Mouse (Mus musculus): ENCODE data around the gene Tgm1.

GRCm38 (mm10) chr14:55682118-55682493 is 31.6 kb downstream of the Tgm1 start:
- no peak for TF ChIP-seq POLR2A (IDR thresholded peaks at IDR 0.05; ENCODE audit: borderline replicate concordance, insufficient read depth, low read length)
- TF ChIP-seq CTCF (IDR thresholded peaks at IDR 0.05; ENCODE audit: borderline replicate concordance, insufficient read depth, low read depth, low read length) = no peak
